Mouse (Mus musculus) ES-Bruce4 (cell line): Measurements from ENCODE around the gene Prkaa1.

Source experiments
- CTCF ChIP-seq: IDR thresholded peaks from one replicate; pipeline ENCODE4 v1.8.1; 2011; ENCODE audit warnings: low read depth, low read length
- EP300 ChIP-seq: IDR thresholded peaks from 2 replicates; pipeline ENCODE4 v1.6.1; 2011; ENCODE audit warnings: low read depth, low read length; ENCODE audit not compliant: insufficient read depth
- POLR2A ChIP-seq: IDR thresholded peaks from one replicate; pipeline ENCODE4 v1.8.1; 2011; ENCODE audit warnings: low read length; ENCODE audit not compliant: insufficient read depth

DNA sequence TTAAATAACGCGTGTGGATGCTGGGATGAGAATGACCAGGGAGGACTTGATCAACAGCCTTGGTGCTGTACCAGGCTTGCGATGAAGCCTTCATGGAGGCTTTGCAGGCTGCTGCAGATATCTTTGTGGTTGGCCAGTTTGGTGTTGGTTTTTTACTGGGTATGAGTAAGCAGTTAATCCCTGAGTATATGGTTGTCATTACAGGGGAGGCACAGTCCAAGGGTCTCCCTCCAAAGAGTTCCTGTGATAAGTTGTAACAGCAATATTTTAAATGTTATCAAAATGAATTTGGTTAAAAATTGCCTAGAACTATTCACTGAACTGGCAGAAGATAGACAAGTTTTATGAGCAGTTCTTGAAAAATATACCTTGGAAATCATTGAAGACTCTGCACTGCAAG lies 65.5 kb downstream of the Prkaa1 start:
- no peak for TF ChIP-seq CTCF
- no peak for TF ChIP-seq POLR2A
- no peak for TF ChIP-seq EP300
